Mouse (Mus musculus) layer of hippocampus, adult 11-12 months (tissue): ENCODE data around the gene Kifc1.

ENCODE experiments used
- DNase-seq: peaks from one replicate; pipeline ENCODE4 v3.0.0; 2022; ENCODE audit warnings: low spot score

Kifc1 gene

GRCm38 (mm10) chr17:33842966-33843795 is 47.3 kb downstream of the Kifc1 start, which contains the start of gene Cd320:
TSS of gene Cd320 (plus strand) at chr17:33843091.
- peak; percentile 90 for DNase-seq

- no peak for DNase-seq
Observed at GRCm38 (mm10) chr17:33829561-33829960, 60.9 kb downstream of the Kifc1 start.

- no peak for DNase-seq
Observed at GRCm38 (mm10) chr17:33828892-33829291, 61.6 kb downstream of the Kifc1 start.

DNA sequence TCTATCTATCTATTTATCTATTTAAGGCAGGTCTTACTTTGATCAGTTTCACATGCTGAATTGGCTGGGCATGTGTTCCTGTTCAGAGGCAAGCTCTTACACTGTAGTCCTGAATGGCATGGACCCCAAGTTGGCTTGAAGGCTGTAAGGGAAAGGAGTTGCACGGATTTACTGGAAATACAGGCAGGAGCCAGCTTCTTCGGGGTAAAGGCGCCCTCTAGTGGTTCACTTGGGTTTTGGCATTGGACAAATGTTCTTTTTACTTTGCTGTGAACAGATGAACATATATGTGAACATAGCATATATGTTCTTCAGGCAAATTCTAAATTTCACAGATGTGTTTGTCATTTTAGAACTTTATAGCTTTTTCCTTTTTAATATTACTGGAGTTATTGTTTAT is 63.6 kb downstream of the Kifc1 start:
- peak; percentile 73 for DNase-seq
